Mouse (Mus musculus) hindbrain, embryonic 16.5 days (tissue): ENCODE results near the gene Btrc. TPM values are rescaled to one million over a fixed set of nuclear protein-coding genes. Genes with fewer than 3 reads are reported as not detected.

ENCODE experiments used
- ATAC-seq: fragments of 200-750 bp; cut with Nextera tagmentation; 2 replicates; pipeline ENCODE4 v1.8.0; 2017; ENCODE audit warnings: moderate TSS enrichment, moderate library complexity
- H3K27ac ChIP-seq: fragments of 300-500 bp; sonication (generic); 2 replicates; pipeline ENCODE4 v1.5.1; 2014; ENCODE audit warnings: low read depth, mild to moderate bottlenecking, control low read depth, low read length, moderate library complexity
- H3K27me3 ChIP-seq: fragments of 300-500 bp; sonication (generic); replicated peaks from 2 replicates; pipeline ENCODE4 v1.6.1; 2014; ENCODE audit warnings: low read length; ENCODE audit not compliant: control insufficient read depth, insufficient read depth
- H3K36me3 ChIP-seq: fragments of 300-500 bp; sonication (generic); 2 replicates; pipeline ENCODE4 v1.6.1; 2014; ENCODE audit warnings: mild to moderate bottlenecking, low read length, moderate library complexity, mixed read lengths; ENCODE audit not compliant: control insufficient read depth, insufficient read depth
- H3K4me1 ChIP-seq: fragments of 300-500 bp; sonication (generic); 2 replicates; pipeline ENCODE4 v1.6.1; 2014; ENCODE audit warnings: low read depth, low read length; ENCODE audit not compliant: control insufficient read depth, insufficient read depth
- H3K4me2 ChIP-seq: fragments of 300-500 bp; sonication (generic); 2 replicates; pipeline ENCODE4 v1.6.1; 2014; ENCODE audit warnings: mild to moderate bottlenecking, low read length, control low read depth, moderate library complexity
- H3K4me3 ChIP-seq: fragments of 300-500 bp; sonication (generic); 2 replicates; pipeline ENCODE4 v1.5.1; 2014; ENCODE audit warnings: mild to moderate bottlenecking, low read length, control low read depth, moderate library complexity
- H3K9ac ChIP-seq: fragments of 300-500 bp; sonication (generic); 2 replicates; pipeline ENCODE4 v1.6.1; 2014; ENCODE audit warnings: low read depth, mild to moderate bottlenecking, control low read depth, low read length, moderate library complexity
- H3K9me3 ChIP-seq: fragments of 300-500 bp; sonication (generic); 2 replicates; pipeline ENCODE4 v1.6.1; 2014; ENCODE audit warnings: mild to moderate bottlenecking, low read length, moderate library complexity; ENCODE audit not compliant: control insufficient read depth
- WGBS: fragments of 180-500 bp; shearing (Covaris S2); extraction: QIAGEN DNeasy Blood & Tissue Kit; methylation state at CpG from one replicate; pipeline ENCODE4 v1.1.7; 2014; 5-methylcytosine and 5-hydroxymethylcytosine counted together
- polyA plus RNA-seq: library from polyadenylated mRNA; unstranded; fragments of >200 nt; fragmentation: Nextera tagmentation; extraction: Ambion mirVana; gene quantifications from 2 replicates; pipeline ENCODE4 v1.2.1, GENCODE M21; 2015

Gene Btrc
- polyA plus RNA-seq, 1 experiment from 2014 or later, result 63.4 TPM

DNA sequence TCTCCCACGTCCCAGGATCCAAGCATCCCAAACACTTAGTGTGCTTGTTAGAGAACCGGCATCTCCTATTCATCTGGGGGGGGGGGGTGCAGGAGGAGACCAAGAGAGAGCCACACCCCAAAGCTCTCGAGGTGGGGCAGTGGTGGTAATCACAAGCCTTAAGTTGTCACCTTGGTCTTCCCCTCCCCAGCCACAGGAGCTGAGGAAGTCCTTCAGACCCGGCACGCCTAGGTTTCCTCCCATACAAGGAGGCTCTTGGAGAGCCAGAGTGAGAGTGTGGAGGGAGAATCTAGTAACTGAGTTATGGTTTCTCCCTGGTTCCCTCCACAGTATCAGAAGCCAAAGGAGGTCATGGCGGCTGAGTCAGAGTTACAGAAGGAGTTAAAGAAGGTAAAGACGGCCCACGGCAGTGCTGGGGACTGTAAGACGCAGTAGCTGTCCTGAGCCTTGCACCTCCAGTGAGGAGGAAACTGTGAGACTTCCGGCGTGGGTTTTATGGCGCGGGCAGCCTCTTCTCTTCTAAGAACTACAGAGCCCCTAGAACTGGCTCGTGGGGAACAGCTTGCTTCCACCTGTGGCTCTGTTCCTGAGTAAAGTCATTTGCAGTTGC lies 213.7 kb downstream of the Btrc start:
- Histone ChIP-seq H3K27ac (no peak overlapping the region), H3K4me2 (no peak overlapping the region), H3K36me3 (peaks cover 17% of the 10 kb centered on the region), H3K9me3 (no peaks in the 10 kb centered on the region), H3K4me1 (peaks cover 15% of the 10 kb centered on the region), H3K27me3 (no peaks in the 10 kb centered on the region; the same call in 1 of the 2 replicates), H3K4me3 (no peak overlapping the region), H3K9ac (no peak overlapping the region)
- ATAC-seq, result no peak
- 89% methylated on average over 14 of the region's 14 CpGs for WGBS

DNA sequence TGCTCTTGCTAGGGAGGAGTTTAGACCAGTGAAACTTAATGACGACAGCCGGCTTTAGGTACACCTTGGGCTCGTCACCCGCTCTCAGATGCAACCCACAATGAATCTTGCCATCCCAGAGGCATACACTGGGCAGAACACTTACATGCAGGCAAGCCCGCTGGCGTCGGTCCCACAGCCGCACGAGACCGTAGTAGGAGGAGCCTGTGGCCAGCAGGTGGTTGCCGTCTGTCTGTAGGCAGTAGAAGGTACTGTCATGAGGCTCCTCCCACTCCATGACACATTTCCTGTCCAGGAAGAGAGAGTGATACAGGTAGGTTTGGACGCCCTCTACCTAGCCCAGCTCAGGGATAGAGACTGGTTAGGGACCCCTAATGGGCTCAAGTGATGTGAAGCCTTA lies 215.4 kb downstream of the Btrc start:
- ATAC-seq, result no peak
- H3K27ac ChIP-seq, result no peak overlapping the region
- H3K9ac ChIP-seq, result no peak overlapping the region
- WGBS, result 89% methylated on average over 12 of the region's 12 CpGs
- no peaks in the 10 kb centered on the region; the same call in 1 of the 2 replicates for H3K27me3 ChIP-seq
- peaks cover 16% of the 10 kb centered on the region for H3K36me3 ChIP-seq
- H3K4me2 ChIP-seq, result no peak overlapping the region
- H3K4me1 ChIP-seq, result peaks cover 14% of the 10 kb centered on the region
- no peaks in the 10 kb centered on the region for H3K9me3 ChIP-seq
- no peak overlapping the region for H3K4me3 ChIP-seq

DNA sequence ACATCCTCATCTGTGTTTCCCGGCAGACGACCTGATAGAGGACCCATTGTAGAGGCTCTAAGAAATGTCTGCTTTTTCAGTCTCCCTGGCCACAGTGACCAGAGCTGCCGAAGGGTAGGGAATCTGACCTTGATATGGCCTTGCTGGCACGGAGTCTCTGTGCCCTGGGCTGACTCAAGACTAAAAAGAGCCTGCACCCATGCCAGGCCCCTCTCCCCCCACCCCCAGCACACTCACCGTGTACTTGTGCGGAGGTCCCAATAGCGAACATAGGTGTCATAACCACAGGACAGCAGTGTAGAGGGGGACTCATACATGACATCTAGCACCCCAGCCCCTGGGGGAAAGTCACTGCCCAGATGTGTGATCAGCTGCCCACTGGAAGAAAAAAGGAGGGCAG lies 215.9 kb downstream of the Btrc start:
- Histone ChIP-seq H3K9ac (no peak overlapping the region), H3K27ac (no peak overlapping the region), H3K9me3 (no peaks in the 10 kb centered on the region), H3K4me2 (no peak overlapping the region), H3K36me3 (peaks cover 16% of the 10 kb centered on the region), H3K4me1 (peaks cover 10% of the 10 kb centered on the region; the same call in 1 of the 2 replicates), H3K4me3 (no peak overlapping the region), H3K27me3 (no peaks in the 10 kb centered on the region; the same call in 1 of the 2 replicates)
- 86% methylated on average over 7 of the region's 7 CpGs for WGBS
- ATAC-seq, result no peak

Other genes with a start within 250 kb of the Btrc start
- 1.2 and 1.3 TPM in 2 replicates for gene Tlx1, start 213.1 kb upstream of the Btrc start, polyA plus RNA-seq
- gene Lbx1, start 127.9 kb upstream of the Btrc start, polyA plus RNA-seq, result 6.9 and 7.3 TPM in 2 replicates
- 11.1 and 14.6 TPM in 2 replicates for gene Poll, start 196.8 kb downstream of the Btrc start, polyA plus RNA-seq
- 77.0 and 85.7 TPM in 2 replicates for gene Gm17018, start 196.9 kb downstream of the Btrc start, polyA plus RNA-seq